Comparison of ENCODE assay signal across 17 mouse cellular contexts in genomic region chr3:137367123-137367825, GRCm38 (mm10). TPM values are rescaled to one million over a fixed set of nuclear protein-coding genes. Genes with fewer than 3 reads are reported as not detected.
A peak's percentile ranks its signal among the peaks of the same experiment; 100 is the strongest.
DNase-seq lines count a peak whose midpoint lies in the region; ATAC-seq and TF ChIP-seq lines count a peak whose summit lies in the region.
"Had no signal": no experiment of that assay in that cellular context is flagged by ENCODE, and none has a peak within 500 bp of the region (broad histone marks: within the 10 kb centered on the region; RNA-seq: fewer than 3 reads in every experiment).

No protein-coding gene starts in this region.

- no peaks in the 10 kb centered on the region for H3K9me3 ChIP-seq in forebrain, embryonic 15.5 days
- no peaks in the 10 kb centered on the region for H3K9me3 ChIP-seq in forebrain, postnatal 0 days (ENCODE audit: low read length)
- H3K9me3 ChIP-seq in midbrain, embryonic 13.5 days, result no peaks in the 10 kb centered on the region
- H3K9me3 ChIP-seq in midbrain, embryonic 11.5 days (ENCODE audit: control insufficient read depth, low read length), result no peaks in the 10 kb centered on the region
- no peaks in the 10 kb centered on the region for H3K9me3 ChIP-seq in midbrain, postnatal 0 days (ENCODE audit: low read length)
- H3K9me3 ChIP-seq: limb, embryonic 15.5 days; liver, embryonic 15.5 days; neural tube, embryonic 12.5 days had no signal

- intact Hi-C loops in gastrocnemius, adult 2 months (cut with DNase I), result no loop called here

- ATAC-seq in forebrain, embryonic 15.5 days (replicated peaks), result peak; percentile 38; the same call in 1 of the 2 replicates
- no peak for ATAC-seq in forebrain, postnatal 0 days
- 0 out of 2 replicates have a peak, but pooled peaks have one; percentile 27 for ATAC-seq in midbrain, embryonic 13.5 days
- no peak for ATAC-seq in midbrain, embryonic 11.5 days (ENCODE audit: low FRiP score)
- ATAC-seq in midbrain, postnatal 0 days (ENCODE audit: low FRiP score), result no peak
- ATAC-seq: activated CD4-positive, CD25-positive, alpha-beta regulatory T cell, adult 4 months had no signal

- no peaks in the 10 kb centered on the region for H3K27me3 ChIP-seq in forebrain, embryonic 15.5 days
- H3K27me3 ChIP-seq in forebrain, postnatal 0 days (ENCODE audit: insufficient read depth, low read length), result no peaks in the 10 kb centered on the region
- no peaks in the 10 kb centered on the region for H3K27me3 ChIP-seq in midbrain, embryonic 13.5 days
- H3K27me3 ChIP-seq in midbrain, embryonic 11.5 days (ENCODE audit: control insufficient read depth, insufficient read depth, low read length), result no peaks in the 10 kb centered on the region
- H3K27me3 ChIP-seq in cerebellum, adult 2 months (ENCODE audit: control insufficient read depth, insufficient read depth, low read length), result no peaks in the 10 kb centered on the region
- H3K27me3 ChIP-seq in midbrain, postnatal 0 days (ENCODE audit: insufficient read depth, low read length), result no peaks in the 10 kb centered on the region
- H3K27me3 ChIP-seq: limb, embryonic 15.5 days; liver, embryonic 15.5 days; neural tube, embryonic 12.5 days had no signal

- no peak overlapping the region for H3K4me3 ChIP-seq in forebrain, embryonic 15.5 days
- H3K4me3 ChIP-seq in forebrain, postnatal 0 days (ENCODE audit: low read depth, low read length), result no peak overlapping the region
- no peak overlapping the region for H3K4me3 ChIP-seq in midbrain, embryonic 13.5 days (replicated peaks)
- H3K4me3 ChIP-seq in midbrain, embryonic 11.5 days (ENCODE audit: low read depth, low read length), result no peak overlapping the region
- no peak overlapping the region for H3K4me3 ChIP-seq in cerebellum, adult 2 months (replicated peaks; ENCODE audit: insufficient read depth, low read depth, low read length)
- H3K4me3 ChIP-seq in midbrain, postnatal 0 days (ENCODE audit: low read depth, low read length), result no peak overlapping the region
- no peak overlapping the region for H3K4me3 ChIP-seq in gastrocnemius, adult 2 months
- H3K4me3 ChIP-seq: limb, embryonic 15.5 days; liver, embryonic 15.5 days; neural tube, embryonic 12.5 days had no signal

- TF ChIP-seq CTCF in forebrain, postnatal 0 days (IDR thresholded peaks at IDR 0.05; ENCODE audit: low read depth), result no peak
- TF ChIP-seq CTCF in cerebellum, adult 2 months (IDR thresholded peaks at IDR 0.05; ENCODE audit: borderline replicate concordance, insufficient read depth, low read depth, low read length), result no peak
- no peak for TF ChIP-seq CTCF in midbrain, postnatal 0 days (IDR thresholded peaks at IDR 0.05)
- TF ChIP-seq CTCF in gastrocnemius, adult 2 months (IDR thresholded peaks at IDR 0.05), result no peak

- DNase-seq in forebrain, postnatal 0 days, result no peak
- DNase-seq in midbrain, embryonic 11.5 days (ENCODE audit: low spot score, missing footprints), result no peak
- DNase-seq in cerebellum, adult 2 months, result peak in 1 of 2 experiments; percentile 59
- peak; percentile 9 for DNase-seq in midbrain, postnatal 0 days (ENCODE audit: low spot score)
- DNase-seq in gastrocnemius, adult 2 months, result no peak
- DNase-seq: adrenal gland, postnatal 10 days; embryo, embryonic 11 days; kidney, adult 11 months; lung, postnatal 10 days had no signal

- 89% methylated on average over 6 of the region's 6 CpGs for WGBS in forebrain, embryonic 15.5 days
- 84% methylated on average over 6 of the region's 6 CpGs for WGBS in forebrain, postnatal 0 days
- WGBS in midbrain, embryonic 13.5 days, result 88% methylated on average over 6 of the region's 6 CpGs
- WGBS in midbrain, embryonic 11.5 days, result 87% methylated on average over 6 of the region's 6 CpGs
- WGBS in cerebellum, adult 2 months, result 43% methylated on average over 6 of the region's 6 CpGs
- WGBS in midbrain, postnatal 0 days, result 87% methylated on average over 6 of the region's 6 CpGs

- no peaks in the 10 kb centered on the region for H3K36me3 ChIP-seq in forebrain, embryonic 15.5 days
- no peaks in the 10 kb centered on the region for H3K36me3 ChIP-seq in forebrain, postnatal 0 days (ENCODE audit: insufficient read depth)
- H3K36me3 ChIP-seq in midbrain, embryonic 13.5 days, result no peaks in the 10 kb centered on the region
- H3K36me3 ChIP-seq in midbrain, embryonic 11.5 days (ENCODE audit: control insufficient read depth, insufficient read depth, low read length), result no peaks in the 10 kb centered on the region
- no peaks in the 10 kb centered on the region for H3K36me3 ChIP-seq in midbrain, postnatal 0 days (ENCODE audit: insufficient read depth, low read length)
- H3K36me3 ChIP-seq: limb, embryonic 15.5 days; liver, embryonic 15.5 days; neural tube, embryonic 12.5 days had no signal

- H3K4me2 ChIP-seq in forebrain, embryonic 15.5 days (replicated peaks), result no peak overlapping the region
- no peak overlapping the region for H3K4me2 ChIP-seq in forebrain, postnatal 0 days (ENCODE audit: low read depth)
- no peak overlapping the region for H3K4me2 ChIP-seq in midbrain, embryonic 13.5 days (replicated peaks)
- no peak overlapping the region for H3K4me2 ChIP-seq in midbrain, embryonic 11.5 days
- no peak overlapping the region for H3K4me2 ChIP-seq in midbrain, postnatal 0 days (ENCODE audit: low read depth, low read length, poor library complexity, severe bottlenecking)
- H3K4me2 ChIP-seq: limb, embryonic 15.5 days; liver, embryonic 15.5 days; neural tube, embryonic 12.5 days had no signal

- TF ChIP-seq POLR2A in cerebellum, adult 2 months (IDR thresholded peaks at IDR 0.05; ENCODE audit: borderline replicate concordance, insufficient read depth, low read length), result no peak

- no peak overlapping the region for H3K27ac ChIP-seq in forebrain, embryonic 15.5 days (replicated peaks)
- no peak overlapping the region for H3K27ac ChIP-seq in forebrain, postnatal 0 days (ENCODE audit: low read depth, low read length)
- no peak overlapping the region for H3K27ac ChIP-seq in midbrain, embryonic 13.5 days
- H3K27ac ChIP-seq in midbrain, embryonic 11.5 days (ENCODE audit: low read depth, low read length), result no peak overlapping the region
- H3K27ac ChIP-seq in cerebellum, adult 2 months (ENCODE audit: insufficient read depth, low read length), result peak overlapping the region; percentile 87
- H3K27ac ChIP-seq in midbrain, postnatal 0 days (ENCODE audit: low read depth, low read length), result no peak overlapping the region
- H3K27ac ChIP-seq in gastrocnemius, adult 2 months, result no peak overlapping the region
- H3K27ac ChIP-seq: limb, embryonic 15.5 days; liver, embryonic 15.5 days; neural tube, embryonic 12.5 days had no signal

- H3K4me1 ChIP-seq in forebrain, embryonic 15.5 days, result peaks cover 9% of the 10 kb centered on the region; the same call in 1 of the 2 replicates
- H3K4me1 ChIP-seq in forebrain, postnatal 0 days (ENCODE audit: insufficient read depth), result no peaks in the 10 kb centered on the region
- H3K4me1 ChIP-seq in midbrain, embryonic 13.5 days (replicated peaks), result peaks cover 5% of the 10 kb centered on the region
- H3K4me1 ChIP-seq in midbrain, embryonic 11.5 days (ENCODE audit: control insufficient read depth, insufficient read depth, low read length), result no peaks in the 10 kb centered on the region
- peaks cover 8% of the 10 kb centered on the region; the same call in 1 of the 2 replicates for H3K4me1 ChIP-seq in cerebellum, adult 2 months (ENCODE audit: control insufficient read depth, insufficient read depth, low read length)
- H3K4me1 ChIP-seq in midbrain, postnatal 0 days (ENCODE audit: insufficient read depth, low read length), result no peaks in the 10 kb centered on the region
- H3K4me1 ChIP-seq: liver, embryonic 15.5 days; neural tube, embryonic 12.5 days had no signal

- no peak overlapping the region for H3K9ac ChIP-seq in forebrain, embryonic 15.5 days (replicated peaks)
- no peak overlapping the region for H3K9ac ChIP-seq in forebrain, postnatal 0 days
- H3K9ac ChIP-seq in midbrain, embryonic 13.5 days (replicated peaks), result no peak overlapping the region
- H3K9ac ChIP-seq in midbrain, embryonic 11.5 days (ENCODE audit: low read length), result no peak overlapping the region
- H3K9ac ChIP-seq in midbrain, postnatal 0 days (replicated peaks; ENCODE audit: low read length, poor library complexity, severe bottlenecking), result no peak overlapping the region
- H3K9ac ChIP-seq: limb, embryonic 15.5 days; liver, embryonic 15.5 days; neural tube, embryonic 12.5 days had no signal

RNA-seq across cellular contexts. Expression of gene Emcn, which starts 26.4 kb away (rescaled TPM):
- 8.0 and 9.0 TPM in 2 replicates for polyA plus RNA-seq in forebrain, embryonic 15.5 days (2015; fragmentation: Nextera tagmentation; extraction: Ambion mirVana)
- total RNA-seq in forebrain, postnatal 0 days (2014; rRNA removed), result 6.2 and 9.4 TPM in 2 replicates
- 7.2 and 9.1 TPM in 2 replicates for polyA plus RNA-seq in forebrain, postnatal 0 days (2015; fragmentation: Nextera tagmentation; extraction: Ambion mirVana)
- 8.2 and 9.7 TPM in 2 replicates for polyA plus RNA-seq in midbrain, embryonic 13.5 days (2015; fragmentation: Nextera tagmentation; extraction: Ambion mirVana)
- 25.4 and 27.5 TPM in 2 replicates for polyA plus RNA-seq in midbrain, embryonic 11.5 days (2014; fragmentation: Nextera tagmentation; extraction: Ambion mirVana)
- 15.8 and 16.9 TPM in 2 replicates for polyA plus RNA-seq in cerebellum, adult 2 months (2012; rRNA removed)
- 6.3 and 8.5 TPM in 2 replicates for total RNA-seq in midbrain, postnatal 0 days (2014; rRNA removed)
- polyA plus RNA-seq in midbrain, postnatal 0 days (2015; fragmentation: Nextera tagmentation; extraction: Ambion mirVana), result 5.4 and 5.6 TPM in 2 replicates
- 10 to 100 TPM in 1 of 2 experiments, 1 to 10 TPM in 1; 7.7 to 11.9 TPM for total RNA-seq in gastrocnemius, adult 2 months (2021)
- total RNA-seq: monocyte, adult 5-6 weeks had no signal
- polyA plus RNA-seq: C2C12 had no signal

Comparison
In these comparisons a context has a peak if more than half of its experiments do, and no peak if none do; other contexts are left out.
1. ATAC-seq: peak in forebrain, embryonic 15.5 days (single experiment) and midbrain, embryonic 13.5 days (single experiment); none in forebrain, postnatal 0 days (single experiment), midbrain, embryonic 11.5 days (single experiment) and midbrain, postnatal 0 days (single experiment).